Mouse (Mus musculus) cerebellum, postnatal 36 days (tissue): ENCODE data around the gene Fam50a.
"Not testable (repeated sequence)": the region's sequence is repeated elsewhere in the genome, so short reads cannot be mapped to it uniquely, and the experiment has no call there.

Source experiments
- DNase-seq, 2 experiments: peaks; one replicate each; pipeline ENCODE4 v3.0.0; 2021 to 2022; ENCODE audit warnings: mixed read lengths in 2 of 2

Gene Fam50a

DNA sequence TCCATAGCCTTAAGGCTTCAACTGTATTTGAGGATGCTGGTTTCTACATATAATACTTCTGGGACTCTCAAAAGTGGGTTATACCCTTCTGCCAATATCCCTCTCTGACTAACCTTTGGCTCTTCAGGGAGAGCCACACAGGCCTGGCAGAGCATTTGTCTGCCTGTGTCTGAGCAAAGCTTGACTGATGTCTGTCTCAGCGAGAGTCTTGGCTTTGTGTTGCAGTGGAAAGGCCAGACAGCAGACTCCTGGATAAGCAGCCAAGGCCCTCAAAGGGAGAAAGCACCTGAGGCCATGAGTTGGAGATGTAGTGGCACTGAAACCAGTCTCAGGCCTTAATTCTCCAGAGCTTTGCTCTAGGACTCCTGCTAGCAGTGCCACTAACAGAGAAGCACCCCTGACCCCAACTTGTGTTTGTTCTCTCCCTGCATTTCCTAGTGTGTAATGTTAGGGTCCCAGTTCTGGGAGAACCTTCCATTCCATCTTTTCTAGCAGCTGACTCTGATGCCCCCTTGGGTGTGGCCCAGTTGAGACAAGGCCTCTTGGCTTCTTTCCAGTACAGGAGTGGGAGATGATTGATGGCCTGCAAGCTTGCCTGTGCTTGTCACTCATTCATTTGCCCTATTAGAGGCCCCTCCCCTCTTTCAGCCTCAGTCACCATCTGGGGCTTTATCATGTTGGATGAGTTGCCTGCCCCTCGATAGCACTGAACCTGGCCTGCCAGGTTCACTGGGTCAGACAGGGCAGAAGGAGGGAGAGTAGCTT, 17.5 kb downstream of the Fam50a start:
- DNase-seq = peak in 1 of 2 experiments; percentile 27

DNA sequence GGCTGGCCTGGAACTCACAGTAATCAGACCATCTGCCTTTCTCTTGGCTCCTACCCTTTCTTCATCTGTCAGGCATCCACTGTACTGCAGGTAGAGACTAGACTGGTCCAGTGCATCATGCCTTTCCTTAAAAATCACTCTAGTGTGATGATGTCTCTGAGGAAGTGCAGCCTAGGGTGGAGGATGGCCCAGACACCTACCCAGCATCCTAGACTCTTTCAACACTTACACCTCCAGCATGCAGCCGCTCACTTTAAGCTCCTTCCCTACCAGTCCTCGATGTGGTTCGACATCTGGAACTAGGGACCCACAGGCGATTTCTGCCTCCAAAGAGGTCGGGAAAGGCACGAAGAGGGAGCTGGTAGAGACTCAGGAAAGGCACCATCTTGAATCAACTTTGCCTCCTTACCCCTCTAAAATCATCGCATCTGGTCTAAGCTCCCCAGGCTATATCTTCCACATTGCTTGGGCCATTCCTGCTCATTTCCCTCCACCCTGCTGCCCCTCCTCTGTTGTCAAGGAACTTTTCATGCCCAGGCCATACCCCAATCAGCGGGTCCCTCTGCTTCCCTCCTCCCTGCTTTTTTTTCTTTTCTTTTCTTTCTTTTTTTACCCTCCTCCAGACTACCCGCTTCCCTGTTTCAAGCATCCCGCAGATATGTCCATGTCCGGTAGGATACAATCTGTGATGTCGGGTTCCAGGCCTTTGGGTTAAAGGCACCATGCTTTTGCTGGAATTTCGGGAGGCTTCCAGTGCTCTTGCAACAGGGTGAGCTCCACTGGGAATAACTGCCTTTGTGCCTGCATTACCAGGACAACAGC, 40.0 kb downstream of the Fam50a start:
- no peak for DNase-seq

DNA sequence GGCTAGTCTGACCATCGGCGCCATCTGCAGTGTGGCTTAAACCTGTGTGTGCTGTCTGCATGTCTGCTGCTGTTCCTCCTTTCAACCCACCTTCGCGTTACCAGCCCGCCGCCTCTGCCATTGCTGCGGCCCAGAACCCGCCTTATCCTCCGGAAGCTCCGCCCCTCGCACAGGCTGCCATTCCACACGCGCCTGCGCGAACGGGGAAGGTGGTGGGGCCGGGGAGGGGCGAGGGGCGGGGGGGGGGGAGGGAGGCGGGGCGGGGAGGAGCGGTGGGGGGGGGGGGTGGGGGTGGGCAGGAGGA, 40.6 kb downstream of the Fam50a start, which contains the start of gene Lage3:
Lage3 (minus strand) TSS at position 152 of the 304 bp plus-strand sequence.
- peak; percentile 78 to 82 for DNase-seq

DNA sequence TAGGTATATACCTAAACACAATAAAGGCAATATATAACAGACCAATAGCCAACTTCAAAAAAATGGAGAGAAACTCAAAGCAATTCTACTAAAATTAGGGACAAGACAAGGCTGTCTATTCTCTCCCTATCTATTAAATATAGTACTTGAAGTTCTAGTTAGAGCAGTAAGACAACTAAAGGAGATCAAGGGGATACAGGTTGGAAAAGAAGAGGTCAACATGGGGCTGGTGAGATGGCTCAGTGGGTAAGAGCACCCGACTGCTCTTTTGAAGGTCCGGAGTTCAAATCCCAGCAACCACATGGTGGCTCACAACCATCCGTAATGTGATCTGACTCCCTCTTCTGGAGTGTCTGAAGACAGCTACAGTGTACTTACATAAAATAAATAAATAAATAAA, 44.2 kb downstream of the Fam50a start:
- not testable (repeated sequence) for DNase-seq

DNA sequence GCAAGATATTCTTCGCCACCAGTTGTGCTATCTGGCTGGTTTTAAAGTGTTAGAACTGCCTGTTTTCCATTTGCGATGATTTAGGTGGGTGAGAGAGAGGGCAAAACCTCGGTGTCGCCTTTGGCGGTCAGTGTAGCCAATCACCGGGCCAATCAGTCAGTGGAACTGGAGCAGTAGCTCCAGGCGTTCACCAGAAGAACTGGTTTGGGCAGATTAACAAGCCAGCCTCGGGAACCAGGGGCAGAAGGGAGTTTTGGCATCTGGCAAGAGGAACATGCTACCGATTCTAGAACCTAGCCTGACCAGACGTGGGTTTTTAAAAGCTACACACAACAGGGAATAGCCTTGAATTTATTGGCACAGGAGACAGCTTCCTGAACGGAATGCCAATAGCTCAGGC, 46.3 kb downstream of the Fam50a start:
- DNase-seq = no peak

DNA sequence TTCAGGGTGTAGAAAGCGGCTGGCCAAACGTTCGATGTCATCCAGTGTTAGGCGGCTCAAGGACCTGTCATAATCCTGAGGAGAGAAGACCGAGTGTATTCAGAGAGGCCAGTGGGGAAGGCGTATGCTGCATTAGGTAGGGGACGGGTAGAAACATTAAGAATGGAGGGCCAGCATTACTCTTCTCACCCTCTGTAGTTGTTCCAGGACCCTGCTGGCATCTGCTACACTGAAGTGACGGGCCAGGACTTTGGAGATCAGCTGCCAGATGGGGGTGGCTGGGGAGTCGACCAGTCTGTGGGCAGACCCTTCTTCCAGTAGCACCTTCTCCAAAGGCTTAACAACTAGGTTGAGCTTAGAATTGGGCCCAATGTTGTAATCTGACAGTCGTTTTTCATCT, 54.7 kb downstream of the Fam50a start:
- DNase-seq = no peak

DNA sequence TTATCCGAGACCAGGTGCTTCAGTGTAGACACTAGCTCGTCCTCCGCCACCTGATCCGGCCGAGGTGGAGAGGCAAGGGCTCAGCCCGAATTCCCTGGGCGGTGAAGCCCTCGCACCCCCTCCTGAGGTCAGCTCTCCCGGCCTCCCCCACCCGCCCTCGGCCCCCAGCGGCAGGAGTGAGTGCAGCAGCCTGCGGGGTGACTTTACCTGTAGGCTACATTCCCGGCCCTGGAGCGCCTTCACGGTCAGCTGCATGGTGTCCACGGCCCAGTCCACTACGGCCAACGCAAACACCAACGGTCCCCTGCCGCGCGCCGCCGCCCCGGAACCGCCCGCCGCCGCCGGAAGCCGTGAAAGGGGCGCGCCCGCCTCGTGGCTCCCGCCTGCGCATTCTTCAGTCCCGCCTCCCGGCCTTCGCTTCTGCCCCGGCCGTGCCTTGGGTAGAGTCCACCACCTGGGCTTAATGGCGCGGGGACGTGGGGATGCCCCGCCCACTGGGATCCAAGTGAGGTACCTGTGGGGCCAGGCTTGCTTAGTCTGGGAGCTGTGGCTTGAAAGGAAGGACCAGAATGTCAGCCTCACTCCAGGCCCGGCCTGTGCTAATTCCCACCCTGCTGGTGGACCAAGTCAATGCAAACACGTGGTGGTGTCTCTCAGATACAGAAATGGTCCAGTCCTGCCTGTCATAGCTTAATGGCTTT, 55.5 kb downstream of the Fam50a start:
- DNase-seq = peak; percentile 66 to 72
